Mouse (Mus musculus): Measurements from ENCODE around the gene Suclg2. TPM values are rescaled to one million over a fixed set of nuclear protein-coding genes. Genes with fewer than 3 reads are reported as not detected.

Gene Suclg2
- total and polyA plus RNA-seq, 2 experiments from 2014 or later: 79.5 to 105 TPM

- H3K27ac ChIP-seq (ENCODE audit: low read depth): no peak overlapping the region
- 92% methylated on average over 5 of the region's 5 CpGs for WGBS
- no peaks in the 10 kb centered on the region for H3K27me3 ChIP-seq (ENCODE audit: control insufficient read depth, insufficient read depth, low read length)
- no peak for ATAC-seq (ENCODE audit: insufficient read depth, low read depth)
- no peak for TF ChIP-seq CTCF (IDR thresholded peaks at IDR 0.05; ENCODE audit: low read depth)
- no peak for TF ChIP-seq EP300 (IDR thresholded peaks at IDR 0.05; ENCODE audit: low read depth)
- H3K9me3 ChIP-seq (replicated peaks; ENCODE audit: control insufficient read depth, low read length): no peaks in the 10 kb centered on the region
- peaks cover 12% of the 10 kb centered on the region for H3K4me1 ChIP-seq (ENCODE audit: control insufficient read depth, insufficient read depth)
- no peak overlapping the region for H3K9ac ChIP-seq (replicated peaks; ENCODE audit: low read depth, low read length)
- no peak overlapping the region for H3K4me3 ChIP-seq (ENCODE audit: low read depth, low read length)
- H3K4me2 ChIP-seq (ENCODE audit: low read depth, low read length): no peak overlapping the region
- DNase-seq (ENCODE audit: low spot score): no peak
- H3K36me3 ChIP-seq (replicated peaks; ENCODE audit: control insufficient read depth, insufficient read depth, low read length): no peaks in the 10 kb centered on the region
Measured at GRCm38 (mm10) chr6:95716476-95716875, 2.1 kb downstream of the Suclg2 start.

- Histone ChIP-seq H3K36me3 (replicated peaks; ENCODE audit: control insufficient read depth, insufficient read depth, low read length) (no peaks in the 10 kb centered on the region), H3K9me3 (replicated peaks; ENCODE audit: control insufficient read depth, low read length) (no peaks in the 10 kb centered on the region), H3K27ac (ENCODE audit: low read depth) (no peak overlapping the region), H3K9ac (replicated peaks; ENCODE audit: low read depth, low read length) (no peak overlapping the region), H3K4me3 (ENCODE audit: low read depth, low read length) (no peak overlapping the region), H3K4me1 (ENCODE audit: control insufficient read depth, insufficient read depth) (peaks cover 20% of the 10 kb centered on the region), H3K4me2 (ENCODE audit: low read depth, low read length) (no peak overlapping the region; the same call in 1 of the 2 replicates), H3K27me3 (ENCODE audit: control insufficient read depth, insufficient read depth, low read length) (no peaks in the 10 kb centered on the region)
- TF ChIP-seq CTCF (IDR thresholded peaks at IDR 0.05; ENCODE audit: low read depth): no peak
- TF ChIP-seq EP300 (IDR thresholded peaks at IDR 0.05; ENCODE audit: low read depth): no peak
- WGBS: 5% methylated on average over 5 of the region's 5 CpGs
- ATAC-seq (ENCODE audit: insufficient read depth, low read depth) (no peak; the same call in 1 of the 2 replicates), DNase-seq (ENCODE audit: low spot score) (no peak)
Measured at GRCm38 (mm10) chr6:95713245-95713644, 5.4 kb downstream of the Suclg2 start.

GRCm38 (mm10) chr6:95712081-95712480 is 6.5 kb downstream of the Suclg2 start:
- Histone ChIP-seq H3K36me3 (replicated peaks; ENCODE audit: control insufficient read depth, insufficient read depth, low read length) (no peaks in the 10 kb centered on the region), H3K4me2 (ENCODE audit: low read depth, low read length) (no peak overlapping the region), H3K9me3 (replicated peaks; ENCODE audit: control insufficient read depth, low read length) (no peaks in the 10 kb centered on the region), H3K27me3 (ENCODE audit: control insufficient read depth, insufficient read depth, low read length) (no peaks in the 10 kb centered on the region), H3K4me1 (ENCODE audit: control insufficient read depth, insufficient read depth) (peaks cover 20% of the 10 kb centered on the region), H3K9ac (replicated peaks; ENCODE audit: low read depth, low read length) (no peak overlapping the region), H3K4me3 (ENCODE audit: low read depth, low read length) (no peak overlapping the region), H3K27ac (ENCODE audit: low read depth) (no peak overlapping the region)
- 78% methylated on average over 4 of the region's 4 CpGs for WGBS
- ATAC-seq (ENCODE audit: insufficient read depth, low read depth) (no peak), DNase-seq (ENCODE audit: low spot score) (no peak)
- no peak for TF ChIP-seq CTCF (IDR thresholded peaks at IDR 0.05; ENCODE audit: low read depth)
- TF ChIP-seq EP300 (IDR thresholded peaks at IDR 0.05; ENCODE audit: low read depth): no peak

GRCm38 (mm10) chr6:95711671-95712070 is 6.9 kb downstream of the Suclg2 start:
- Histone ChIP-seq H3K4me2 (ENCODE audit: low read depth, low read length) (no peak overlapping the region), H3K27ac (ENCODE audit: low read depth) (no peak overlapping the region), H3K27me3 (ENCODE audit: control insufficient read depth, insufficient read depth, low read length) (no peaks in the 10 kb centered on the region), H3K9ac (replicated peaks; ENCODE audit: low read depth, low read length) (no peak overlapping the region), H3K4me1 (ENCODE audit: control insufficient read depth, insufficient read depth) (peaks cover 20% of the 10 kb centered on the region), H3K36me3 (replicated peaks; ENCODE audit: control insufficient read depth, insufficient read depth, low read length) (no peaks in the 10 kb centered on the region), H3K4me3 (ENCODE audit: low read depth, low read length) (no peak overlapping the region), H3K9me3 (replicated peaks; ENCODE audit: control insufficient read depth, low read length) (no peaks in the 10 kb centered on the region)
- TF ChIP-seq CTCF (IDR thresholded peaks at IDR 0.05; ENCODE audit: low read depth): no peak
- no peak for TF ChIP-seq EP300 (IDR thresholded peaks at IDR 0.05; ENCODE audit: low read depth)
- DNase-seq (ENCODE audit: low spot score) (no peak), ATAC-seq (ENCODE audit: insufficient read depth, low read depth) (no peak)
- 77% methylated on average over 3 of the region's 3 CpGs for WGBS

GRCm38 (mm10) chr6:95710886-95711285 is 7.7 kb downstream of the Suclg2 start:
- Histone ChIP-seq H3K4me3 (ENCODE audit: low read depth, low read length) (no peak overlapping the region), H3K9me3 (replicated peaks; ENCODE audit: control insufficient read depth, low read length) (no peaks in the 10 kb centered on the region), H3K4me2 (ENCODE audit: low read depth, low read length) (no peak overlapping the region), H3K9ac (replicated peaks; ENCODE audit: low read depth, low read length) (no peak overlapping the region), H3K36me3 (replicated peaks; ENCODE audit: control insufficient read depth, insufficient read depth, low read length) (no peaks in the 10 kb centered on the region), H3K4me1 (ENCODE audit: control insufficient read depth, insufficient read depth) (peaks cover 20% of the 10 kb centered on the region), H3K27ac (ENCODE audit: low read depth) (no peak overlapping the region), H3K27me3 (ENCODE audit: control insufficient read depth, insufficient read depth, low read length) (no peaks in the 10 kb centered on the region)
- TF ChIP-seq CTCF (IDR thresholded peaks at IDR 0.05; ENCODE audit: low read depth): no peak
- no peak for TF ChIP-seq EP300 (IDR thresholded peaks at IDR 0.05; ENCODE audit: low read depth)
- no peak for ATAC-seq (ENCODE audit: insufficient read depth, low read depth)
- 93% methylated on average over 6 of the region's 6 CpGs for WGBS
- DNase-seq (ENCODE audit: low spot score): no peak

- Histone ChIP-seq H3K9me3 (replicated peaks; ENCODE audit: control insufficient read depth, low read length) (no peaks in the 10 kb centered on the region), H3K27ac (ENCODE audit: low read depth) (no peak overlapping the region), H3K4me2 (ENCODE audit: low read depth, low read length) (no peak overlapping the region), H3K4me3 (ENCODE audit: low read depth, low read length) (no peak overlapping the region), H3K27me3 (ENCODE audit: control insufficient read depth, insufficient read depth, low read length) (no peaks in the 10 kb centered on the region), H3K4me1 (ENCODE audit: control insufficient read depth, insufficient read depth) (peaks cover 20% of the 10 kb centered on the region), H3K9ac (replicated peaks; ENCODE audit: low read depth, low read length) (no peak overlapping the region), H3K36me3 (replicated peaks; ENCODE audit: control insufficient read depth, insufficient read depth, low read length) (no peaks in the 10 kb centered on the region)
- DNase-seq (ENCODE audit: low spot score) (no peak), ATAC-seq (ENCODE audit: insufficient read depth, low read depth) (no peak)
- TF ChIP-seq CTCF (IDR thresholded peaks at IDR 0.05; ENCODE audit: low read depth) (no peak), EP300 (IDR thresholded peaks at IDR 0.05; ENCODE audit: low read depth) (no peak)
- 30% methylated on average over 4 of the region's 4 CpGs for WGBS
Measured at GRCm38 (mm10) chr6:95709531-95709930, 9.1 kb downstream of the Suclg2 start.

All from heart, postnatal 0 days (tissue).